Mouse (Mus musculus): Measurements from ENCODE around the gene Tnfrsf14. TPM values are rescaled to one million over a fixed set of nuclear protein-coding genes. Genes with fewer than 3 reads are reported as not detected.
A peak's percentile ranks its signal among the peaks of the same experiment; 100 is the strongest.

Gene Tnfrsf14
- polyA plus RNA-seq, 1 experiment from 2014 or later = 0.34 TPM

GRCm38 (mm10) chr4:154908490-154908889 is 19.9 kb downstream of the Tnfrsf14 start:
- Histone ChIP-seq H3K36me3 (no peaks in the 10 kb centered on the region), H3K9ac (no peak overlapping the region), H3K27ac (no peak overlapping the region), H3K9me3 (no peaks in the 10 kb centered on the region), H3K27me3 (replicated peaks) (no peaks in the 10 kb centered on the region), H3K4me1 (peaks cover 3% of the 10 kb centered on the region; the same call in 1 of the 2 replicates), H3K4me2 (replicated peaks) (no peak overlapping the region), H3K4me3 (no peak overlapping the region)
- 89% methylated on average over 5 of the region's 5 CpGs for WGBS
- ATAC-seq (ENCODE audit: low FRiP score, low read depth) = no peak

- peaks cover 3% of the 10 kb centered on the region; the same call in 1 of the 2 replicates for H3K4me1 ChIP-seq
- H3K4me2 ChIP-seq (replicated peaks) = peak overlapping the region; percentile 28; the same call in 1 of the 2 replicates
- H3K9me3 ChIP-seq = no peaks in the 10 kb centered on the region
- no peaks in the 10 kb centered on the region for H3K36me3 ChIP-seq
- no peak overlapping the region for H3K27ac ChIP-seq
- no peak for ATAC-seq (ENCODE audit: low FRiP score, low read depth)
- H3K27me3 ChIP-seq (replicated peaks) = no peaks in the 10 kb centered on the region
- H3K9ac ChIP-seq = no peak overlapping the region
- H3K4me3 ChIP-seq = no peak overlapping the region
- 53% methylated on average over 17 of the region's 17 CpGs for WGBS
Measured at GRCm38 (mm10) chr4:154907833-154908232, 20.5 kb downstream of the Tnfrsf14 start.

GRCm38 (mm10) chr4:154904185-154905071 is 23.9 kb downstream of the Tnfrsf14 start:
- H3K36me3 ChIP-seq = no peaks in the 10 kb centered on the region
- H3K27ac ChIP-seq = no peak overlapping the region
- H3K9ac ChIP-seq = 0 out of 2 replicates have a peak overlapping the region, but pooled peaks have one; percentile 26
- peaks cover 3% of the 10 kb centered on the region; the same call in 1 of the 2 replicates for H3K4me1 ChIP-seq
- H3K9me3 ChIP-seq = no peaks in the 10 kb centered on the region
- peak overlapping the region; percentile 32 for H3K4me3 ChIP-seq
- H3K27me3 ChIP-seq (replicated peaks) = no peaks in the 10 kb centered on the region
- WGBS = 4% methylated on average over 16 of the region's 16 CpGs
- ATAC-seq (ENCODE audit: low FRiP score, low read depth) = peak; percentile 65
- peak overlapping the region; percentile 61 for H3K4me2 ChIP-seq (replicated peaks)

GRCm38 (mm10) chr4:154902371-154902770 is 26.0 kb downstream of the Tnfrsf14 start:
- 91% methylated on average over 2 of the region's 2 CpGs for WGBS
- H3K36me3 ChIP-seq = no peaks in the 10 kb centered on the region
- no peak overlapping the region for H3K4me2 ChIP-seq (replicated peaks)
- H3K4me3 ChIP-seq = no peak overlapping the region
- peaks cover 13% of the 10 kb centered on the region for H3K4me1 ChIP-seq
- no peaks in the 10 kb centered on the region for H3K27me3 ChIP-seq (replicated peaks)
- H3K27ac ChIP-seq = no peak overlapping the region
- no peak for ATAC-seq (ENCODE audit: low FRiP score, low read depth)
- no peak overlapping the region for H3K9ac ChIP-seq
- H3K9me3 ChIP-seq = no peaks in the 10 kb centered on the region

GRCm38 (mm10) chr4:154898506-154899446 is 29.6 kb downstream of the Tnfrsf14 start, which contains the start of gene Fam213b:
Gene Fam213b, minus strand, starts transcription at chr4:154899135.
- 4% methylated on average over 43 of the region's 43 CpGs for WGBS
- Histone ChIP-seq H3K27me3 (replicated peaks) (0 out of 2 replicates have a peak, but pooled peaks cover 3% of the 10 kb centered on the region), H3K4me1 (peaks cover 19% of the 10 kb centered on the region), H3K9ac (peak within 1 kb of the TSS; percentile 63), H3K9me3 (no peaks in the 10 kb centered on the region), H3K4me2 (replicated peaks) (peak within 1 kb of the TSS; percentile 90), H3K36me3 (no peaks in the 10 kb centered on the region), H3K27ac (no peak within 1 kb of the TSS), H3K4me3 (peak within 1 kb of the TSS; percentile 53)
- ATAC-seq (ENCODE audit: low FRiP score, low read depth) = peak; percentile 96

- peak overlapping the region; percentile 90 for H3K4me2 ChIP-seq (replicated peaks)
- WGBS = 69% methylated on average over 6 of the region's 6 CpGs
- H3K9ac ChIP-seq = peak overlapping the region; percentile 63
- H3K27me3 ChIP-seq (replicated peaks) = 0 out of 2 replicates have a peak, but pooled peaks cover 3% of the 10 kb centered on the region
- H3K36me3 ChIP-seq = no peaks in the 10 kb centered on the region
- ATAC-seq (ENCODE audit: low FRiP score, low read depth) = no peak
- no peaks in the 10 kb centered on the region for H3K9me3 ChIP-seq
- H3K4me1 ChIP-seq = peaks cover 19% of the 10 kb centered on the region
- peak overlapping the region; percentile 53 for H3K4me3 ChIP-seq
- no peak overlapping the region for H3K27ac ChIP-seq
Measured at GRCm38 (mm10) chr4:154897676-154898465, 30.5 kb downstream of the Tnfrsf14 start.

GRCm38 (mm10) chr4:154895549-154895948 is 32.8 kb downstream of the Tnfrsf14 start:
- no peak overlapping the region for H3K9ac ChIP-seq
- ATAC-seq (ENCODE audit: low FRiP score, low read depth) = no peak
- H3K4me2 ChIP-seq (replicated peaks) = no peak overlapping the region
- no peaks in the 10 kb centered on the region for H3K9me3 ChIP-seq
- WGBS = 86% methylated on average over 5 of the region's 5 CpGs
- peaks cover 19% of the 10 kb centered on the region for H3K4me1 ChIP-seq
- H3K36me3 ChIP-seq = no peaks in the 10 kb centered on the region
- H3K27me3 ChIP-seq (replicated peaks) = 0 out of 2 replicates have a peak, but pooled peaks cover 3% of the 10 kb centered on the region
- no peak overlapping the region for H3K4me3 ChIP-seq
- no peak overlapping the region for H3K27ac ChIP-seq

GRCm38 (mm10) chr4:154890887-154891286 is 37.5 kb downstream of the Tnfrsf14 start:
- no peaks in the 10 kb centered on the region for H3K9me3 ChIP-seq
- H3K4me3 ChIP-seq = no peak overlapping the region
- no peak overlapping the region for H3K9ac ChIP-seq
- H3K27ac ChIP-seq = no peak overlapping the region
- no peaks in the 10 kb centered on the region for H3K4me1 ChIP-seq
- no peak overlapping the region for H3K4me2 ChIP-seq (replicated peaks)
- H3K27me3 ChIP-seq (replicated peaks) = no peaks in the 10 kb centered on the region
- ATAC-seq (ENCODE audit: low FRiP score, low read depth) = no peak
- no peaks in the 10 kb centered on the region for H3K36me3 ChIP-seq
- WGBS = 88% methylated on average over 14 of the region's 14 CpGs

GRCm38 (mm10) chr4:154887593-154888250 is 40.6 kb downstream of the Tnfrsf14 start:
- WGBS = 86% methylated on average over 15 of the region's 15 CpGs
- Histone ChIP-seq H3K36me3 (no peaks in the 10 kb centered on the region), H3K27ac (no peak overlapping the region), H3K9me3 (no peaks in the 10 kb centered on the region), H3K9ac (no peak overlapping the region), H3K4me1 (no peaks in the 10 kb centered on the region), H3K4me2 (replicated peaks) (no peak overlapping the region), H3K4me3 (no peak overlapping the region), H3K27me3 (replicated peaks) (no peaks in the 10 kb centered on the region)
- ATAC-seq (ENCODE audit: low FRiP score, low read depth) = no peak

GRCm38 (mm10) chr4:154886876-154887592 is 41.3 kb downstream of the Tnfrsf14 start:
- Histone ChIP-seq H3K4me2 (replicated peaks) (no peak overlapping the region), H3K4me3 (no peak overlapping the region), H3K36me3 (no peaks in the 10 kb centered on the region), H3K9me3 (no peaks in the 10 kb centered on the region), H3K27me3 (replicated peaks) (no peaks in the 10 kb centered on the region), H3K27ac (no peak overlapping the region), H3K9ac (no peak overlapping the region), H3K4me1 (no peaks in the 10 kb centered on the region)
- ATAC-seq (ENCODE audit: low FRiP score, low read depth) = no peak
- WGBS = 69% methylated on average over 13 of the region's 13 CpGs

Data from neural tube, embryonic 12.5 days (tissue).